Mouse (Mus musculus): ENCODE data around the gene Ptn.

Ptn gene

DNA sequence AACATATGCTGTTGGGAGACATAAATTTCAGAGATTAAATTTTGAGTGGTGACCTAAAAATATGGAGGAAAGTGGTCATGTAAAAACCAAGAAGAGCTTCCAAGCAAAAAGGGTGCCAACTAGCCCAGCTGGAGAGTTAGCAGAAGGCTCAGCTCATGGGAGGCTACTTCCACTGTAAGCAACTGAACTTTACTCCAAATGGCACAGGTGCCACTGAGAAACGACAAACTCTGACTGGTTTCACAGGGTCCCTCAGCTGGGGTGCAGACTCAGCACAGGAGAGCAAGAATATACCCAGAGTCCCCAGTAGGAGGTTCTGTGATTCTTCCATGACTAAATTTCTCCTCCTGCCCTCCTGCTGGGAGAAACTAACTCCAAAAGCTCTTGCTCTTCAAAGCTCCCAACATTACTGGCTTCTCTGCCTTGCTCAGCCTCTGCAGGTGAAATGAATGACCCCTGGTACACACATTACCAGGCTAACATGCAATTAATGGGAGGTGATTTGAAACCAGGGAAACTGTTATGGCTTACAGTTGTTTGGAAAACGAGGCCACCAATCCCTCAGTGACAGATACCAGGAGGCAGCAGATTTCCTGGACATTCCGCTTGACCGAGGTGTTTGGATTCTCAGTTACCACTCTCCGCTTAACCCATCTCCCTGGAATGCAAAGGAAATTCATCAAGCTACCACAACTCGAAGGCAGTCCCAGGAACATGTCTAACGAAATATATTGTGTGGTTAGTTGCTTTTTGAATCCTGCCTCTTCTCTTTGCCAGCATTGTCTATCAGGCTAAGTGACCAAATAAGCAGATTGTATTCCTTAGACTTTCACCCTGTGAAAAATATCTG lies 2.9 kb upstream of the Ptn start:
- no peak for DNase-seq

GRCm38 (mm10) chr6:36810448-36810847 lies 428 bp upstream of the Ptn start:
- DNase-seq, result no peak

GRCm38 (mm10) chr6:36809311-36809726 lies 701 bp downstream of the Ptn start:
- DNase-seq, result no peak

DNA sequence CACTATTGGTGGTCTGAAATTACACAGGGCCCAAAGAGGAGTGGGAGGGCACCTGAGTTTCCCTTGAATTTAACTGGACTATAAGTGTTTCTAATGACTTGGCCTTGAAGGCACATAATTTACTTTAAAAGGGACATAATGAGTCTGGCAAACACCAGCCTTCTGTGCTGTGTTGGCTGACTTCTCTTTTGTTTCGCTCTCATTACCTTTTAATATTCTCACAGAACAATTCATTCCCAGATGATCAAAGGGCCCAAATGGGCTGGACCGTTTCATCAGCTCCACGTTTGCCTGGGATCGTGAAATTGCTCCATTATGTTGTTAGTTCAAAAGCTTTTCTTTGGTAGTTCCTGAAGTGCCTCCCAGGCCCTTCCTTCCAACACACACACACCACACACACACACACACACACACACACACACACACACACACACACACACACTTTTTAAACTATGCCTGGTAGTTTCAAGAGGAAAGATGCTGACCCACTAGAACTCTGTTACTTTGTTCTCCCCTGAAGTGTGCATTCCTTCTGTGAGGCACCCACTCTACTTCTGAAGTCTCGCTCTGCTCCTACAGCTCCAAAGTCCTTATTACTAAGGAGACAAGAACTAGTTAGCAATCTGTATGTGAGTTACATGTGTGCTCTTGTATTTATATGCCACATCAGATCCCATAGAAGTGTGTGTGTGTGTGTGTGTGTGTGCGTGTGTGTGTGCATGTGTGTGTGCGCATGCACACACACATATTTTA lies 1.5 kb downstream of the Ptn start:
- DNase-seq, result no peak

DNA sequence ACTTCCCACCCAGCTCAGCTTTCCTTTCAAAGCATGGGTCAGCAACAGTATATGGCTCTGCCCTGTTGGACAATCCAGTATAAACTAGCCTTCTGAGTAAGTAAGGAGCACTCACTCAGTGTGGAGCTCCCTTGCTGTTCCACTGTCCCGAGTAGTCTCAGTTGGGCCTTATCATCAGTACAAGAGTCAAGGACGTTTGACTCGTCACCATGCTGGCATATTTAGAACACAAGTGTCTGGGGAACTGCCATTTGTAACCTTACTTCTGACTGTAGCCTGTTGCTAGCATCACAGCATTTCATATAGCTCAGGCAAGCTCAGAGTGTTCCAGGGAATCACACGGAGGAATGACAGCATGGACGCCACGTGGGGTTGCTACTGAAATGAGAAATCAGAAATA lies 3.1 kb downstream of the Ptn start:
- no peak for DNase-seq

GRCm38 (mm10) chr6:36800309-36800946 lies 9.6 kb downstream of the Ptn start:
- DNase-seq, result no peak

DNA sequence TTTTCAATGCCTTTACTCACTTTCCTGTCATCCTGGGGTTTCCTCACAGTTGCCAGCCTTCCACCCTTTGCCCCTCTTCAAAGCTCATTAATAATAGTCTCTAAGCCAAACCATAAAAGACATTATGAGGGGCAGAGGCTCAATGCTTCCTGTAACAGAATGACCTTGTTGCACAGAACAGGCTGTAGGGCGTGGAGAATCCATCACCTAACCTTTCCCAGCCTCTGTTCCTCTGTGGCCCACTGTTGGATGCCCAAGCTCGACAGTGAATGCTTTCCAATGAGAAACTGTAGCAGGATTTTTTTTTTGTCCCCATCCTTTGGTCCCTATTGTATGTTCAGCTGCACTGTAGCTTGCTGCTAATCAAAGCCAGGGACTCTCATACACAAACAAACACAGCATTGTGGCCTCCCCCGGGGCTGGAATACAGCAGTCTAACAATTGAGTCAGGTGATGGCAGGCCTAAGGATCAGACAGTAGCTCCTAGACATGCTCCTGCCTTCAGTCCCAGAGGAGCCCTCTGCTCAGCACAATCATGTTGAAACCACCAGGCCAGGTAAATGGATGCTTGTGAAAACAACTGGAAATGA lies 12.9 kb downstream of the Ptn start:
- DNase-seq, result no peak

DNA sequence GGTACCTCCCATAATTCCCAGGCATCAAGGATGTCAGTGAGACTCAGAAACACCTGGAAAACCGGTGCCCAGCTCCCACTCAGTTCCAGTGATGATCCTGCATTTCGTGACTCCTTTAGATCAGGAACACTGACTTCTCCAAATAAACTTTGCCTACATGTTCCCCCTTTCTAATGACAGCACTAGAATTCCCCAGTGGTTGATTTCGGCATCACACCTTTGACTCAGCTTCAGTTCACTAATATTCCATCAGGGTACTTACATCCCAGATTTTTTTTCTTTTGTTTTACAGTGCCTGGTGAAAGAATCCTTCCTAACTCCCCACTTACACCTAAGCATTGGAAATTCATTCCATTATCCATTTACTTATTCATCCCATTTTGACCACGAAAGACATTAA lies 15.5 kb downstream of the Ptn start:
- DNase-seq, result no peak

GRCm38 (mm10) chr6:36793775-36794174 lies 16.2 kb downstream of the Ptn start:
- DNase-seq, result no peak

DNA sequence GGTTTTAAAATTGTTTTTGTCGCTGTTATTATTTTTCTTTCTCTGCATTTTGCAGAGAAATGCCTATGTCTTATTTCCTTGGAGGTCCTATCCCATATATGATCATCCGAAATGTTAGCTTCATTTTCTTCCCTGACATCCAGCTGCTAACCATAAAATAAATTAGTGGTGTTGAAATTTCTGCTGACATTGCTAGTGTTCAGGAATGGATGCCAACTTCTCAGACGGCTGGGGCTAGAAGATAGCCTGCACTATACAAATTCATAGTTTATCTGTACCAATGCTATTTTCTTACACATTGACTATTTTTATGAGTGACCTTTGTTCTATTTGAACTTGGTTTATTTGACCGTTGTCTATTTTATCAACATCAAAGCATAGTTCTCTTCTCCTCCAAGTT lies 20.8 kb downstream of the Ptn start:
- no peak for DNase-seq

DNA sequence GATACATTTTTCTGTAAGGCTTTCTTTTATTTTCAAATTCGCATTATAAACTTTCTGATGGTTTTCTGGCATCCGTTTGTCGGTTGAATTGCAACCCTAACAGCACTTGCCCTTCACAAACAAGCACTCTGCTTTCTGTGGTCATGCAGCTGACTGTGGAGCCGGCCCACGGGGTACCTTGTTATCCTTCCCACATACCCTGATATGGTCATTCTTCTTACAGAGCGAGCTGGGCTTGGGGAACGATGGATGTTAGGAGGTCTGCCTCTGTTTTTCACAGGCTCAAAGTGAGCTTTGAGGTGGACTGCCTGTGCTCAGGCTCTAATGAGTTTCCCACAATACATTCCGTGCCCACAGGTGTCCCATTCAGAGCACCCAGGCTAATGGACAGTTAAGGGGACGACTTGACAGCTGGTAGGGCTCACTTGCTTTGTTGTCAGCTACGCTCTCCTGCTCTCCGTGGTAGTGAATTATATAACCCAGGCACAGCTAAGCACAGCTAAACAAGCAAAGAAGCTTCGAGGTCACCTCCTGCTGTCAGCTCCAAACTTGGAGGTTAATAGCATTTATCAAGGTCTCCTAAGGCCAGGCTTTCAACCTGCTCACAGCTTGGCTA lies 21.3 kb downstream of the Ptn start:
- no peak for DNase-seq

DNA sequence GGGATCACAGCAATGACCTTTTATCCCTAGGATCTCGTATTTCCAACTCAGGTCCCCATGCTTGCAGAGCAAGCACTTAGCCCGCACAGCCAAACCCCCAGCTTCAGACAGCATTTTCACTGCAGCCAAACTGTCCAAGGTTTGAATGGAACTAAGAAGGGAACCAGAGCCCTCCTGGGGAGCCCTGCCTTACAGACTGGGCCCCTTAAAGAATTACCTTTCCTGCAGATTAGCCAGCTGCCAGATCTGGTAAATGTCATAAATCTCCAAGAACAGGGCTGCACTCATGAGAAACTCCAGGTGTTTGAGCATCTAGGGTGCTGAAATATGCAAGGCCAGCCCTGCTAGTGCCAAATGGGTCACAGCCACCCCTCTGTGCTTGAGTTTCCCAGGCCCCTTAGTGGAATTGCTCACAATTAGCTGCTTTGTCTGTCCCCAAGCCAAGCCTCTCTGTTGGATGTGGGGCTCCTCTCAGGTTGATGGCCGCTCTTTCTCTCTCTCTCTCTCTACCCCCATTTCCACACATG lies 25.3 kb downstream of the Ptn start:
- DNase-seq, result no peak

DNA sequence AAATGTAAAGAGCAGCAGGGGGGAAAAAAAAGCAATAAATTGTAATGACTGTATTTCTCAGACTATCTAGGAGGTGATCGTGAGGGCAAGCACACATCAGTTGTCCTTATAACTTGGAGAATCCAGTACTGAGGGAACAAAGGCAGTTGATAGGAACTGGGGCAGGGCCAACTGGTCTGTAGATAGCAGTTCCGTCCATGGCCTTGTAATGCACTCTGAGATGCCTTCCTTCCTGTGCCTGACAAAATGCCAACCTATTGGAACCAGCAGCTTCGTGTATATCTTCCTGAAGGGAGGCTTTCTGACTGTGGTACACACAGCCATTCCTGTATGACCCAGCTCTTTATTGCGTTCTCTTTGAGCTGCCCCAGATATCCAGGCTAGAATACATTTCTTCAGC lies 27.5 kb downstream of the Ptn start:
- no peak for DNase-seq

GRCm38 (mm10) chr6:36777567-36778337 lies 32.3 kb downstream of the Ptn start:
- no peak for DNase-seq

- no peak for DNase-seq
Measured at GRCm38 (mm10) chr6:36777039-36777438, 33.0 kb downstream of the Ptn start.

DNA sequence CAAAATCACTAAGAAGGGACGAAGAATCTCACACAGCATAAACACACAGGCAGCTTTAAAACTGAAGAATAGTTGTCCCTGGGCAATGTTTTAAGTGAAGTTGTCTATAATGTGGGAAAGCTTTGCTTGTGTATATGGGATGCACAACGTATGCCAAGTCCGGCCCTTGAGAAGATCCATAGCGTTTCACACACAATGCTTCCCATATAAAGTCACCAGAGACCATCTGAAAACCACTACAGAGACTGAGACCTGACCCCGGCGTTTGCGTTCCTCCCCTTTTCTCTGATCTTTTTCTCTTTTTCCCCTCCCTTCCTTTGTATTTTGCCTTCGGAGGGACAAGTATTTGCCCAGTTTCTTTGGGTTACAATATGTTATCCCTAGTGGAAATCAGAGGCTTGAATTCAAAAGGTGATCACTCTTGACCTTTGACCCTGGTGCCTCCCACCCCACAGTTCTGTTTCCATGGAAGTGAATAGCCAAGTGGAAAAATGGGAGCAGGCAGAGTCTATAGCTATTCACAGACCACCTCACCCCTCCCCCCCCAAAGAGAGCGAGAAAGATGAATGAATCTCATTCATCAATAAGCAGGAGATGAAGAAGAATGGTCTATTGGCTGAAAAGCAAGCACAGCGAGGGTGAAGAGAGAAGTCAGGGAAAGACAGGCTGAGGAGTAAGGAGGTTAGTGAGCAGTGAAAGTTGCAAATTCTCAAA lies 34.2 kb downstream of the Ptn start:
- no peak for DNase-seq

GRCm38 (mm10) chr6:36772541-36772940 lies 37.5 kb downstream of the Ptn start:
- no peak for DNase-seq

DNA sequence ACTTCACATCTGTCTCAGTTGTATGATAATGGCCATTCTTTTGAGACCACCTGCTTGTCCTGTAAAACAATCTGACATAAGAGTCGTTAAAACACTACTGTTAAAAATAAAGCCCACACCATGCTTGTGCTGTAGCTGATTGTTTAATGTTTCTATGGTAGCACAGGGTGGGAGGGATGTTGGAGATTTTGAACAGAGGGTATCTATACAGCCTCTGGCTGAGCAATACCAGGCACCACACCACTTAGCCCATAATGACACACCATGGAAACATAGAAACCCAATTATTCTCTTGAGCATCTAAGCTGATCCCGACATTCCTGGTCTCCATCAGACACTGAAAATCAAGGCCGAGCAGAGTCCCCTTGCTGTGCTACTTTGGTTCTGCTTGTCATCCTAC lies 41.0 kb downstream of the Ptn start:
- DNase-seq, result no peak

- no peak for DNase-seq
Measured at GRCm38 (mm10) chr6:36766941-36767340, 43.1 kb downstream of the Ptn start.

DNA sequence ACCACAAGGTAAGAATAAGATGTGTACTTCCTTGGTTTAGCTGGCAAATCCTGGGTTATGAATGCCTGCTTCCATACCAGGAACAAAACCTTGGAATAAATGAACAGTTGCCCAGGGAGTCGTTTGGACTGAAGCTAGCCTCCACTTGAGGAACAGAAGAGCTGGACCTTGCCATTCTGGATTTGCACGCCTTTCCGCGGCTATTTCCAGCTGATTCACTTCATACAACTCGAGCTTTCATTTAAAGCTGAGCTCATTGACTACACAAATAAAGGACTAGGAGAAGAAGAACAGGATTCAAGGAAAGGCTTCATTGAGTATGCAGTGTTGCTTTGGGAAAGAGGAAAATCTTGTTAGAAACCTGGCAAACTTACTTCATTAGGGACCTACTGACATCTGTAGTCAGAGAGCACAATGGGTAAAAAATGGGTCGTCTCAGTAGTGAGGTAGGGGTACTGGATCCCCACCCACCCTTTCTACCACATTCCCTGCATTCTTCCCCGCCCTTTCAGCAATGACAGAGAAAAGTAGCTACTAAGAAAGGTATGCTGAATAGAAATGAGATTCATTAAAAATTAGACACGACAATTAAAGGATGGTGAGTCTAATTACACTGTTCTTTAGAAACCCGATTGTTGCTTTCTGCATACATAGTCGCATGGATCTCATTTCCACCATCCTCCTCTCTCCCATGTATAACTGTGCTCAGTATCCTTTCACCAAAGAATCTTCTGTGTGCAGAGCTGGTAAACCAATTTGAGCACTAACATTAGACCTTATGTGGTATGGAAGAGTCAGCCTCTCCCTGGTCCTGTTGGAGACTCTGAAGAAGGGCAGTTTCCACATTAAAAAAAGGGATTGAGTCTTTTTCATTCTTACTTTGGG lies 54.8 kb downstream of the Ptn start:
- no peak for DNase-seq
